Mouse (Mus musculus): ENCODE data around the gene Slc22a3. TPM values are rescaled to one million over a fixed set of nuclear protein-coding genes. Genes with fewer than 3 reads are reported as not detected.

The Slc22a3 gene
- total and polyA plus RNA-seq, 2 experiments from 2014 or later, result 2.4 to 3.7 TPM

- Histone ChIP-seq H3K4me1 (ENCODE audit: insufficient read depth, low read length) (peaks cover 2% of the 10 kb centered on the region; the same call in 1 of the 2 replicates), H3K27ac (ENCODE audit: low read depth, low read length) (no peak overlapping the region), H3K4me2 (ENCODE audit: low read depth, low read length, poor library complexity, severe bottlenecking) (0 out of 2 replicates have a peak overlapping the region, but pooled peaks have one; percentile 90), H3K27me3 (ENCODE audit: insufficient read depth, low read length) (peaks cover 36% of the 10 kb centered on the region), H3K36me3 (ENCODE audit: insufficient read depth, low read length) (no peaks in the 10 kb centered on the region), H3K4me3 (ENCODE audit: low read depth, low read length) (no peak overlapping the region), H3K9me3 (ENCODE audit: low read length) (no peaks in the 10 kb centered on the region), H3K9ac (replicated peaks; ENCODE audit: low read length, poor library complexity, severe bottlenecking) (no peak overlapping the region)
- DNase-seq (ENCODE audit: low spot score) (no peak), ATAC-seq (ENCODE audit: low FRiP score) (no peak)
- WGBS, result 84% methylated on average over 6 of the region's 6 CpGs
- TF ChIP-seq CTCF (IDR thresholded peaks at IDR 0.05), result no peak
Observed at GRCm38 (mm10) chr17:12505708-12506107, 1.8 kb downstream of the Slc22a3 start.

- Histone ChIP-seq H3K9me3 (ENCODE audit: low read length) (no peaks in the 10 kb centered on the region), H3K4me1 (ENCODE audit: insufficient read depth, low read length) (0 out of 2 replicates have a peak, but pooled peaks cover 2% of the 10 kb centered on the region), H3K36me3 (ENCODE audit: insufficient read depth, low read length) (no peaks in the 10 kb centered on the region), H3K27ac (ENCODE audit: low read depth, low read length) (no peak overlapping the region), H3K4me3 (ENCODE audit: low read depth, low read length) (no peak overlapping the region), H3K27me3 (ENCODE audit: insufficient read depth, low read length) (no peaks in the 10 kb centered on the region), H3K9ac (replicated peaks; ENCODE audit: low read length, poor library complexity, severe bottlenecking) (no peak overlapping the region), H3K4me2 (ENCODE audit: low read depth, low read length, poor library complexity, severe bottlenecking) (no peak overlapping the region)
- no peak for ATAC-seq (ENCODE audit: low FRiP score)
- DNase-seq (ENCODE audit: low spot score), result no peak
- WGBS, result 86% methylated on average over 8 of the region's 8 CpGs
- no peak for TF ChIP-seq CTCF (IDR thresholded peaks at IDR 0.05)
Observed at GRCm38 (mm10) chr17:12499426-12499825, 8.1 kb downstream of the Slc22a3 start.

GRCm38 (mm10) chr17:12495558-12495957 is 11.9 kb downstream of the Slc22a3 start:
- H3K27me3 ChIP-seq (ENCODE audit: insufficient read depth, low read length), result no peaks in the 10 kb centered on the region
- H3K9me3 ChIP-seq (ENCODE audit: low read length), result no peaks in the 10 kb centered on the region
- no peaks in the 10 kb centered on the region for H3K4me1 ChIP-seq (ENCODE audit: insufficient read depth, low read length)
- no peaks in the 10 kb centered on the region for H3K36me3 ChIP-seq (ENCODE audit: insufficient read depth, low read length)
- 42% methylated on average over 3 of the region's 3 CpGs for WGBS
- H3K4me3 ChIP-seq (ENCODE audit: low read depth, low read length), result no peak overlapping the region
- DNase-seq (ENCODE audit: low spot score), result no peak
- H3K27ac ChIP-seq (ENCODE audit: low read depth, low read length), result no peak overlapping the region
- no peak overlapping the region for H3K4me2 ChIP-seq (ENCODE audit: low read depth, low read length, poor library complexity, severe bottlenecking)
- H3K9ac ChIP-seq (replicated peaks; ENCODE audit: low read length, poor library complexity, severe bottlenecking), result no peak overlapping the region
- ATAC-seq (ENCODE audit: low FRiP score), result no peak
- TF ChIP-seq CTCF (IDR thresholded peaks at IDR 0.05), result no peak

- no peak for DNase-seq (ENCODE audit: low spot score)
- Histone ChIP-seq H3K36me3 (ENCODE audit: insufficient read depth, low read length) (no peaks in the 10 kb centered on the region), H3K9me3 (ENCODE audit: low read length) (no peaks in the 10 kb centered on the region), H3K4me3 (ENCODE audit: low read depth, low read length) (no peak overlapping the region), H3K9ac (replicated peaks; ENCODE audit: low read length, poor library complexity, severe bottlenecking) (no peak overlapping the region), H3K4me1 (ENCODE audit: insufficient read depth, low read length) (no peaks in the 10 kb centered on the region), H3K4me2 (ENCODE audit: low read depth, low read length, poor library complexity, severe bottlenecking) (no peak overlapping the region), H3K27me3 (ENCODE audit: insufficient read depth, low read length) (no peaks in the 10 kb centered on the region), H3K27ac (ENCODE audit: low read depth, low read length) (no peak overlapping the region)
- ATAC-seq (ENCODE audit: low FRiP score), result no peak
- 88% methylated on average over 12 of the region's 12 CpGs for WGBS
- no peak for TF ChIP-seq CTCF (IDR thresholded peaks at IDR 0.05)
Observed at GRCm38 (mm10) chr17:12491591-12491990, 15.9 kb downstream of the Slc22a3 start.

GRCm38 (mm10) chr17:12489888-12490287 is 17.6 kb downstream of the Slc22a3 start:
- WGBS, result 77% methylated on average over 5 of the region's 5 CpGs
- no peak overlapping the region for H3K4me3 ChIP-seq (ENCODE audit: low read depth, low read length)
- no peaks in the 10 kb centered on the region for H3K36me3 ChIP-seq (ENCODE audit: insufficient read depth, low read length)
- H3K9me3 ChIP-seq (ENCODE audit: low read length), result no peaks in the 10 kb centered on the region
- H3K27me3 ChIP-seq (ENCODE audit: insufficient read depth, low read length), result no peaks in the 10 kb centered on the region
- no peaks in the 10 kb centered on the region for H3K4me1 ChIP-seq (ENCODE audit: insufficient read depth, low read length)
- no peak for ATAC-seq (ENCODE audit: low FRiP score)
- no peak overlapping the region for H3K27ac ChIP-seq (ENCODE audit: low read depth, low read length)
- no peak overlapping the region for H3K9ac ChIP-seq (replicated peaks; ENCODE audit: low read length, poor library complexity, severe bottlenecking)
- TF ChIP-seq CTCF (IDR thresholded peaks at IDR 0.05), result no peak
- no peak overlapping the region for H3K4me2 ChIP-seq (ENCODE audit: low read depth, low read length, poor library complexity, severe bottlenecking)
- DNase-seq (ENCODE audit: low spot score), result no peak

GRCm38 (mm10) chr17:12485657-12486056 is 21.8 kb downstream of the Slc22a3 start:
- no peak for TF ChIP-seq CTCF (IDR thresholded peaks at IDR 0.05)
- no peaks in the 10 kb centered on the region for H3K4me1 ChIP-seq (ENCODE audit: insufficient read depth, low read length)
- 90% methylated on average over 3 of the region's 3 CpGs for whole genome bisulfite sequencing

More at GRCm38 (mm10) chr17:12485657-12486056, 21.8 kb downstream of the Slc22a3 start:
- Histone ChIP-seq H3K4me3 (ENCODE audit: low read depth, low read length) (no peak overlapping the region), H3K9ac (replicated peaks; ENCODE audit: low read length, poor library complexity, severe bottlenecking) (no peak overlapping the region), H3K9me3 (ENCODE audit: low read length) (no peaks in the 10 kb centered on the region), H3K27me3 (ENCODE audit: insufficient read depth, low read length) (no peaks in the 10 kb centered on the region), H3K36me3 (ENCODE audit: insufficient read depth, low read length) (no peaks in the 10 kb centered on the region), H3K27ac (ENCODE audit: low read depth, low read length) (no peak overlapping the region), H3K4me2 (ENCODE audit: low read depth, low read length, poor library complexity, severe bottlenecking) (no peak overlapping the region)
- DNase-seq (ENCODE audit: low spot score), result no peak
- ATAC-seq (ENCODE audit: low FRiP score), result no peak
